Mouse (Mus musculus) forebrain, postnatal 0 days (tissue): ENCODE data around the gene Ankrd53. TPM values are rescaled to one million over a fixed set of nuclear protein-coding genes. Genes with fewer than 3 reads are reported as not detected.
"Not testable (repeated sequence)": the region's sequence is repeated elsewhere in the genome, so short reads cannot be mapped to it uniquely, and the experiment has no call there.

ENCODE experiments used
- ATAC-seq: fragments of 200-750 bp; cut with Nextera tagmentation; 2 replicates; pipeline ENCODE4 v1.8.0; 2017; ENCODE audit warnings: mild to moderate bottlenecking, moderate library complexity
- DNase-seq: peaks from one replicate; pipeline ENCODE4 v3.0.0-alpha.2; 2015
- H3K27ac ChIP-seq: fragments of 300-500 bp; sonication (generic); 2 replicates; pipeline ENCODE4 v1.5.1; 2014; ENCODE audit warnings: low read depth, mild to moderate bottlenecking, antibody characterized with exemption, low read length, moderate library complexity, mixed read lengths
- H3K27me3 ChIP-seq: fragments of 300-500 bp; sonication (generic); 2 replicates; pipeline ENCODE4 v1.6.1; 2014; ENCODE audit warnings: mild to moderate bottlenecking, low read length, mixed read lengths; ENCODE audit not compliant: insufficient read depth
- H3K36me3 ChIP-seq: fragments of 300-500 bp; sonication (generic); 2 replicates; pipeline ENCODE4 v1.6.1; 2014; ENCODE audit warnings: mild to moderate bottlenecking, moderate library complexity; ENCODE audit not compliant: insufficient read depth
- H3K4me1 ChIP-seq: fragments of 300-500 bp; sonication (generic); 2 replicates; pipeline ENCODE4 v1.6.1; 2014; ENCODE audit warnings: antibody characterized with exemption; ENCODE audit not compliant: insufficient read depth
- H3K4me2 ChIP-seq: fragments of 300-500 bp; sonication (generic); 2 replicates; pipeline ENCODE4 v1.6.1; 2014; ENCODE audit warnings: low read depth, mild to moderate bottlenecking, moderate library complexity
- H3K4me3 ChIP-seq: fragments of 300-500 bp; sonication (generic); 2 replicates; pipeline ENCODE4 v1.5.1; 2014; ENCODE audit warnings: low read depth, low read length, mixed read lengths
- H3K9ac ChIP-seq: fragments of 300-500 bp; sonication (generic); 2 replicates; pipeline ENCODE4 v1.6.1; 2014; ENCODE audit warnings: mild to moderate bottlenecking
- H3K9me3 ChIP-seq: fragments of 300-500 bp; sonication (generic); 2 replicates; pipeline ENCODE4 v1.6.1; 2016; ENCODE audit warnings: low read length
- CTCF ChIP-seq: sonication (generic); IDR thresholded peaks from 2 replicates; pipeline ENCODE4 v1.5.1; 2016; ENCODE audit warnings: antibody characterized with exemption, control low read depth, low read depth
- WGBS: fragments of 180-500 bp; shearing (Covaris S2); extraction: QIAGEN DNeasy Blood & Tissue Kit; methylation state at CpG from one replicate; pipeline ENCODE4 v1.1.7; 2014; 5-methylcytosine and 5-hydroxymethylcytosine counted together
- polyA plus RNA-seq: library from polyadenylated mRNA; unstranded; fragments of >200 nt; fragmentation: Nextera tagmentation; extraction: Ambion mirVana; gene quantifications from 2 replicates; pipeline ENCODE4 v1.2.1, GENCODE M21; 2015
- total RNA-seq: library from RNA; depleted of rRNA; stranded (reverse); fragments of >200 nt; gene quantifications from 2 replicates; pipeline ENCODE4 v1.2.3, GENCODE M21; 2014

The Ankrd53 gene
- total and polyA plus RNA-seq, 2 experiments from 2014 or later, result not detected

DNA sequence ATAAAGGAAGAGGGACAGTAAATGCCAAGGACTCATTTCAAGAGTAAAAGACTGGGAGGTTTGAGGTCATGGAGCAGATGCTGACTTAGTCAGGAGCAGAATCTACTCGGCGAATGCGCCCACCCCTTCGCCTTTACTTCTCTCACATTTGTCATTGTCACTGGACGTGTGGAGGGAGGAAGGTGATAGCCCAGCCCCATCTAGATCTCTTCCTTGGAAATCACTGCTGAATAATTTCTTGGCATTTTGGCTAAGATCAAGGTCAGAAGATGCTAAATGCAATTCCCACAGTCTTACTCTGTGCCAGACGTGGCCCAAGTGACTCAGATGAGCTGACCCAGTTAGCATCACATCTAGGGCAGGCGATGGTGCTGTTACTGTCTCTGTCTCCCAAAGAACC, 15.9 kb downstream of the Ankrd53 start:
- Histone ChIP-seq H3K27ac (no peak overlapping the region), H3K9me3 (no peaks in the 10 kb centered on the region), H3K36me3 (no peaks in the 10 kb centered on the region), H3K4me2 (no peak overlapping the region), H3K4me3 (no peak overlapping the region), H3K27me3 (no peaks in the 10 kb centered on the region), H3K4me1 (peaks cover 9% of the 10 kb centered on the region; the same call in 1 of the 2 replicates), H3K9ac (no peak overlapping the region)
- 91% methylated on average over 7 of the region's 7 CpGs for WGBS
- no peak for DNase-seq
- no peak for ATAC-seq
- no peak for TF ChIP-seq CTCF

DNA sequence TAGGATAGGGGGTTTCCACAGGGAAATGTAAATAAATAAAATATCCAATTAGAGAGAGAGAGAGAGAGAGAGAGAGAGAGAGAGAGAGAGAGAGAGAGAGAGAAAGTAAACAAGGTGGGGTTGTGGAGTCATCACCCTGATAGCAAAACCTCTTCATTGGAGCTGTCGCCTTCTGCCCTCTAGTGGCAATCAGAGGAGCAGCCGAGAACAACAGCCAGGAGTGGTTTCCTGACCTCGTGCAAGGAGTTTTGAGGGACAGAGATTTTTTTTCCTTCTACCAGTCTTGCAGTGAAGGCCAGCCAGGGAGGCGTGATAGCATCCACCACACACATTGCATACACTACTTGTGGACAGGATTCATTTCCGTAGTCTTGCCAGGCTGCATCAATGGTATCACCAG, 16.6 kb downstream of the Ankrd53 start:
- no peak overlapping the region for H3K9ac ChIP-seq
- TF ChIP-seq CTCF, result peak; percentile 78
- H3K4me1 ChIP-seq, result peaks cover 7% of the 10 kb centered on the region; the same call in 1 of the 2 replicates
- H3K36me3 ChIP-seq, result no peaks in the 10 kb centered on the region
- H3K4me3 ChIP-seq, result no peak overlapping the region
- no peak overlapping the region for H3K4me2 ChIP-seq
- ATAC-seq (no peak), DNase-seq (peak; percentile 50)
- whole genome bisulfite sequencing, result 8% methylated on average over 5 of the region's 5 CpGs
- H3K27me3 ChIP-seq, result no peaks in the 10 kb centered on the region
- no peak overlapping the region for H3K27ac ChIP-seq
- H3K9me3 ChIP-seq, result no peaks in the 10 kb centered on the region

DNA sequence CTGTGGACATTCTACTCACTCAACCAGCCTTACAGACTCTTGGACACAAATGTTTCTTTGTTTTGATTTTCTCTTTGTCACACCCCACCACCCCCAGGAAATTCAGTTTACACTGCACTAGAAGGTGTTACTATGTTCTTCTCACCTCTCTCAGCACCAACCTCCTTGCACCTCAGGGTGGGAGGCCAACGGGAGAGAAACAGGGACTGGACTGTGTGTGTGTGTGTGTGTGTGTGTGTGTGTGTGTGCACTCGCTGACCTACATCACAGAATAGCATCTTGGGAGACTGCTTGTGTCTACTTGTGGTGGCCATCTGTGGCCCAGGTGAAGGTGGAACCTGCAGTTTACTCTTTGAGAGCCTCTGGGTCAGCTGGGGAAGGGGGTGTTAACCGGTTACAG, 24.0 kb downstream of the Ankrd53 start:
- no peaks in the 10 kb centered on the region for H3K9me3 ChIP-seq
- no peak for DNase-seq
- no peak overlapping the region for H3K4me3 ChIP-seq
- no peaks in the 10 kb centered on the region for H3K4me1 ChIP-seq
- no peak overlapping the region for H3K27ac ChIP-seq
- TF ChIP-seq CTCF, result no peak
- no peaks in the 10 kb centered on the region for H3K27me3 ChIP-seq
- no peaks in the 10 kb centered on the region for H3K36me3 ChIP-seq
- H3K4me2 ChIP-seq, result no peak overlapping the region
- WGBS, result 93% methylated on average over 3 of the region's 3 CpGs
- no peak for ATAC-seq
- no peak overlapping the region for H3K9ac ChIP-seq

DNA sequence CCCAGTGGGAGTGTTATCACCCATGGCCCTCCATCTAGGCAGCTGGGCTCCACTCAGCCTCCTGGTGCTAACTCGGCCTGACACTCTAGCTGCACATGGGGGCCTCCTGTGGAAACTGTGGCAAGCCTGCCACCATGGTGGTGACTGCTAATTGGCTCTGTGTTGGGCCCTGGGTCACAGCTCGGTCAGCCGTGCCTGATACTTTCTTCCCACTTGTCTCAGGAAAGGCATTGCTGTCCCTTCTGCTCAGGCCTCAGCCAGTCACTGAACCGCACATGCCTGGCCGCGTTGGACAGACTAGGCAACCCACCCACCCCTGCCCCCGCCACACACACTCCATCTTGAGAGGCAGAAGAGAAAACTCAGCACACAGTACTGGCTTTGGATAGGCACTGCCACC, 26.1 kb downstream of the Ankrd53 start:
- Histone ChIP-seq H3K4me2 (no peak overlapping the region), H3K4me1 (no peaks in the 10 kb centered on the region), H3K9me3 (no peaks in the 10 kb centered on the region), H3K27ac (no peak overlapping the region), H3K36me3 (no peaks in the 10 kb centered on the region), H3K9ac (no peak overlapping the region), H3K27me3 (no peaks in the 10 kb centered on the region), H3K4me3 (no peak overlapping the region)
- no peak for ATAC-seq
- WGBS, result 41% methylated on average over 7 of the region's 7 CpGs
- no peak for TF ChIP-seq CTCF
- DNase-seq, result no peak

DNA sequence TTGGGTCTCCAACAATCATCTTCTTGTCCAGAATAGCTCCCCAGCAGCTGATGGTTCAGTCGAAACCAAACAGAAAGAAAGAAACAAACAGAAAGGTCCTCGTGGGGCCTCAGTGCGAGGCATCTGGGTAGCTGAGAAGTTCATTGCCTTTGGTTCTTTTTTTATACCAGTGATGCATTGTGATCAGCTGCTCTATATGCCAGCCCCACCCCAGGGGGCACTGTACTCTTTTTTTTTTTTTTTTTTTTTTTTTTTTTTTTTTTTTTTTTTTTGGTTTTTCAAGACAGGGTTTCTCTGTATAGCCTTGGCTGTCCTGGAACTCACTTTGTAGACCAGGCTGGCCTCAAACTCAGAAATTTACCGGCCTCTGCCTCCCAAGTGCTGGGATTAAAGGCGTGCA, 28.1 kb downstream of the Ankrd53 start:
- H3K4me2 ChIP-seq, DNase-seq, H3K36me3 ChIP-seq, H3K27ac ChIP-seq, ATAC-seq, H3K4me1 ChIP-seq, H3K27me3 ChIP-seq, H3K9me3 ChIP-seq, H3K4me3 ChIP-seq, H3K9ac ChIP-seq: not testable (repeated sequence)
- WGBS, result 88% methylated on average over 5 of the region's 5 CpGs

DNA sequence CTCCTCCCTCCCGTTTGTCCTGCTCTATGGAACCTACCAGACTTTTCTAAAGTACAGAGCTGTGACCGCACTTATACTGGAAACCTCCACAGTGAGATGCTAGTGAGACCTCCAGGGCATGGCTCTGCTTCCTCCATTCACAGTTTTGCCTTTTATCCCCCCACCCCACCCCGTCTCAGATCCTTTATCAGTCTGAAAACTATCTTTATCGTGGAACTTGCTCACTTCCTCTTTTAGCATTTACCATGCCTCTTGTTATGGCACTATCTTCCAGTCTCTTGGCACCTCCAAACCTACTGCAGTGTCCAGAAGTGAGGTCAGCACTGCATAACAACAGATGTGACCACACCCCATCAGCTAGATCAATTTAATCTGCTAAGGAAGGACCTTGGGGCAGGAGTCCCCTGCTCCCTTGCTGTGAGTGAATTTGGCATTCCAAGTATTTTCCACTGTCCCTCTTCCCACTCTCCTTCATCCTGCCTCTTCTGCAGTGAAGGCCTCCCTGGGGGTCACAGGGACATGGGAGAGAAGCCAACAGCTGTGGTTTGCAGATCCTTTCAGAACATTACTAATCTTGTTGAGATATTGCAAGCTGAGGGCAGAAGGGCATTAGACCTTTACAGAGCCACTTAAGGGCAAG, 28.9 kb downstream of the Ankrd53 start:
- no peak for TF ChIP-seq CTCF
- DNase-seq (no peak), ATAC-seq (no peak)
- Histone ChIP-seq H3K9ac (no peak overlapping the region), H3K4me2 (no peak overlapping the region), H3K4me3 (no peak overlapping the region), H3K27ac (no peak overlapping the region), H3K4me1 (no peaks in the 10 kb centered on the region; the same call in 1 of the 2 replicates), H3K9me3 (no peaks in the 10 kb centered on the region), H3K36me3 (no peaks in the 10 kb centered on the region), H3K27me3 (no peaks in the 10 kb centered on the region)
- WGBS, result 71% methylated on average over 4 of the region's 4 CpGs

DNA sequence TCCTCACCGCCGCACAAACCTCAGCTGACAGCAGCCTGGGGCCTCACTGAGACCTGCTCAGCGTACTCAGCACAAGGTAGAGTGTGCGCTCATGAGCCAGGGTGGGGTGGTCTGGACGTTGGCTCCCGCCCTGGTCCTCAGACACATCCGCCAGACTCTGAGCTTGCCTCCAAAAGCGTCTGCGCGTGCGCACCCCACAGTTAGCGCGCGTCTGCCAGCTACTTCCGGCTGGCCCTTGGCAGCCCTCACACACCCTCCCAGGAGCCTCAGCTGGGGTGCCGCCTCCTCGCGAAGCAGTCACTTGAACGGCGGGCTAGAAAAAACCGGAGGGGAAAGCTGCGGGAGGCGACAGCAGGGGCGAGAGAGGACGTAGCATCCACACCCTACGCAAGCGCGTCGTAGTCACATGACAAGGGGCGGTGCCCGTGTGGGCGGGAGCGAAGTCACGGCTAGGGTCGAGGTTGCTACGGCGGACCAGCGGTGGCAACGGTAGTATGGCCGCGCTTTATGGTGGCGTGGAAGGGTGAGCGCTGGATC, 32.4 kb downstream of the Ankrd53 start, which contains the start of gene Nagk:
Nagk (plus strand) TSS at position 223 of the 537 bp plus-strand sequence.
- WGBS, result 3% methylated on average over 43 of the region's 43 CpGs

More for the DNA sequence above, 32.4 kb downstream of the Ankrd53 start, which contains the start of gene Nagk:
- ATAC-seq, result peak; percentile 94
- H3K36me3 ChIP-seq, result peaks cover 12% of the 10 kb centered on the region
- peak; percentile 97 for DNase-seq
- H3K27ac ChIP-seq, result peak within 1 kb of the TSS; percentile 98
- H3K27me3 ChIP-seq, result no peaks in the 10 kb centered on the region
- no peak for TF ChIP-seq CTCF
- no peaks in the 10 kb centered on the region; the same call in 1 of the 2 replicates for H3K4me1 ChIP-seq
- no peaks in the 10 kb centered on the region for H3K9me3 ChIP-seq
- H3K4me2 ChIP-seq, result peak within 1 kb of the TSS; percentile 58
- H3K9ac ChIP-seq, result peak within 1 kb of the TSS; percentile 96
- peak within 1 kb of the TSS; percentile 78 for H3K4me3 ChIP-seq
